In genomic region chr11:61665991-61666799, GRCm38 (mm10) we compare ENCODE assay signal across 1 mouse cellular context.
A peak's percentile ranks its signal among the peaks of the same experiment; 100 is the strongest.
TF ChIP-seq lines count a peak whose summit lies in the region.

No protein-coding gene starts in this region.

TF ChIP-seq in CH12.LX, 34 proteins besides CTCF, POLR2A, EP300 and RAD21 (continued from another document):
- peak; percentile 57; the same call in 1 of the 2 replicates for TF ChIP-seq NELFE (IDR thresholded peaks at IDR 0.05; ENCODE audit: low read depth, low read length)
- TF ChIP-seq TCF12 (IDR thresholded peaks at IDR 0.05; ENCODE audit: low read depth, low read length), result peak; percentile 33; the same call in 1 of the 2 replicates
- TF ChIP-seq NRF1 (IDR thresholded peaks at IDR 0.05; ENCODE audit: low read depth, low read length), result no peak
- no peak for TF ChIP-seq MAFK (IDR thresholded peaks at IDR 0.05; ENCODE audit: insufficient replicate concordance, low read length)
- TF ChIP-seq E2F4 (IDR thresholded peaks at IDR 0.05; ENCODE audit: insufficient replicate concordance, low read depth, low read length), result no peak
- TF ChIP-seq PAX5 (IDR thresholded peaks at IDR 0.05; ENCODE audit: low read length), result no peak
- 0 out of 2 replicates have a peak, but pooled peaks have one; percentile 59 for TF ChIP-seq CHD1 (IDR thresholded peaks at IDR 0.05; ENCODE audit: low read depth, low read length)
- peak; percentile 23; the same call in 1 of the 2 replicates for TF ChIP-seq ZC3H11A (IDR thresholded peaks at IDR 0.05; ENCODE audit: low read depth, low read length)
- no peak for TF ChIP-seq ZNF384 (IDR thresholded peaks at IDR 0.05; ENCODE audit: low read depth, low read length)
- TF ChIP-seq ZKSCAN1 (IDR thresholded peaks at IDR 0.05; ENCODE audit: borderline replicate concordance, low read depth, low read length), result no peak
- TF ChIP-seq ZMIZ1 (IDR thresholded peaks at IDR 0.05; ENCODE audit: low read depth, low read length), result peak; percentile 86
- TF ChIP-seq UBTF (IDR thresholded peaks at IDR 0.05; ENCODE audit: low read depth, low read length), result no peak
- TF ChIP-seq USF2 (conservative IDR thresholded peaks at IDR 0.05; ENCODE audit: low read depth, low read length), result no peak
- no peak for TF ChIP-seq BHLHE40 (IDR thresholded peaks at IDR 0.05; ENCODE audit: low read depth, low read length)
